Mouse (Mus musculus) neural tube, embryonic 10.5 days (tissue): ENCODE measurements around the gene Ifnz.
"Not testable (repeated sequence)": the region's sequence is repeated elsewhere in the genome, so short reads cannot be mapped to it uniquely, and the experiment has no call there.

Source experiments
- DNase-seq: peaks from one replicate; pipeline ENCODE4 v3.0.0-alpha.2; 2017; ENCODE audit warnings: low spot score; ENCODE audit errors: extremely low spot score

The Ifnz gene

GRCm38 (mm10) chr4:88781831-88782230, at the start of gene Ifnz:
Ifnz (plus strand) TSS chr4:88782131.
- not testable (repeated sequence) for DNase-seq

GRCm38 (mm10) chr4:88738480-88738879, 43.5 kb upstream of the Ifnz start:
- DNase-seq: peak; percentile 83

DNA sequence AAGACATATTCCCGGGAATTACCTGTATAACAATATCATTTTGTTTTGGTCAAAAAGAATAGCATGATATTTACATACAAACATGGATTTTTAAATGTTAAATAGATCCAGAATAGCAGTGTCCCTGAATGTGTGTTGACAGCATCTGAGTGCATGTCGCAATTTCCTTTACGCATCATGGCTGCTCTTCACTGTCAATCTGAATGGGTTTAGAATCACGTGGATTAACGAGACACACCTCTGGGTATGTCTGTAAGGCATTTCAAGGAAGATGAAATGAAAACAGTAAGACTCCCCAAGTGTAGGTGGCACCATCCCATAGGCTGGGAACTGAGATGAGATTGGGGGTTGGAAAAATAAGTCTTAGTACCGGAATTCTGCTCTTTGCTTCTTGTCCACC, 42.9 kb upstream of the Ifnz start:
- no peak for DNase-seq

- no peak for DNase-seq
Observed at GRCm38 (mm10) chr4:88741426-88741825, 40.5 kb upstream of the Ifnz start.

DNA sequence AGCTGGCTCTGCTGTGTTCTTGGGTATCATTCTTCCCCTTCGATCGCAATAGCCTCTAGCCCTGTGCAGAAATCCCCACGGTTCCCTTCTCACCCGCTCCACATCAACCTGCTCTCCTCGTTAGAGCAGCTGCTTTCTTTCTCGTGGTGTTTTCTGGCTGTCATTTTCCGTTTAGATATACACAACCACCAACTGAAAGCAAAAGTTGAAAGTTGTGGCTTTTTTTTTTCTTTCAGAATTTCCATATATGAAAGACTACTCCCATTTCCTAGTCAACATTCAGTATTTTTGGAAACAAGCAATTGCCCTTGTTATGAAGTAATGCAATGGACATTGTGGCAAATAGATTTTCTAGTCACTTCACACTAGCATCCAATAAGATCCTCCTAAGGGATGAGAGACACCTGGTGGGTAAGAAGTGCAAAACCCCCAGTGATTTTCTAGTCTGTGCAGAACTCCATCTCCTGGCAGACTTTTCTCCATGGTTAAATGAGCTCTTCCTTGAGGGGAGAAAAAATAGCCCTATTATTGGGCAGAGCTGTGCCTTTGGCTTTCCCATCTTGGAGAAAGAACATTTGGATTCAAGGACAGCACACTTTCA, 39.1 kb upstream of the Ifnz start:
- no peak for DNase-seq

- no peak for DNase-seq
Observed at GRCm38 (mm10) chr4:88744207-88744606, 37.7 kb upstream of the Ifnz start.

DNA sequence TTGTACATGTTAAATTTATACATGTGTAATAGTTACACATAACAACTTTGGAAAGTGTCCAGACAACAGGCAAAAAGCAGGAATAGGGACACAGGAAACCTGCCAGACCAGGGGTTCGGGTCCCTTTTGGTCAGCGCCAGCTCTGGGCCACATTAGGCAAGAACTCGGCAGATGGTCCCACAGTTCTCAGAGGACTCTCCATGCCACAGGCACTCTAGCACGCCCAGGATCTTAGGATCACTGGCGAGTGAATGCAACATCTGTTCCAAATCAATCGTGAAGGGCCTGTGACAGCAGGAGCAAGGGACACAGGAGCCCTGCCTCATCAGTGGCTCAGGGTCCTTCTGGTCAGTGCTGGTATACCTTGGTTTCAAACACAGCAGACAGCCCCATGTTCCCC, 32.0 kb upstream of the Ifnz start:
- no peak for DNase-seq

DNA sequence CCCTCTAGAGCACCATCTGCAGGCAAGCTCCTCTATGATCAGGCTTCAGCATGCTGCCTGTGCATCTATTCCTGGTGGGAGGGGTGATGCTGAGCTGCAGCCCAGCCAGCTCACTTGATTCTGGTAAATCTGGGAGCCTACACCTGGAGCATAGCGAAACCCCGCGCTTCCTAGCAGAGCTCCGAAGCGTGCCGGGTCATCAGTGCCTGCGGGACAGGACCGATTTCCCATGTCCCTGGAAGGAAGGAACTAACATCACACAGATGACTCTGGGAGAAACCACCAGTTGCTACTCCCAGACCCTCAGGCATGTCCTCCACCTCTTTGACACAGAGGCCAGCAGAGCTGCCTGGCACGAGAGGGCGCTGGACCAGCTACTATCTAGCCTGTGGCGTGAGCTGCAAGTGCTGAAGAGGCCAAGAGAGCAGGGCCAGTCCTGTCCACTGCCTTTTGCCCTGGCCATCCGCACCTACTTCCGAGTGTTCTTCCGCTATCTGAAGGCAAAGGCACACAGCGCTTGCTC, 27.1 kb upstream of the Ifnz start, which contains the start of gene Gm13271:
TSS of gene Gm13271 (plus strand) at position 51 of the 523 bp plus-strand sequence.
- not testable (repeated sequence) for DNase-seq

GRCm38 (mm10) chr4:88756581-88757513, 25.1 kb upstream of the Ifnz start:
- DNase-seq: peak; percentile 65

- peak; percentile 83 for DNase-seq
Observed at GRCm38 (mm10) chr4:88757628-88758031, 24.3 kb upstream of the Ifnz start.

DNA sequence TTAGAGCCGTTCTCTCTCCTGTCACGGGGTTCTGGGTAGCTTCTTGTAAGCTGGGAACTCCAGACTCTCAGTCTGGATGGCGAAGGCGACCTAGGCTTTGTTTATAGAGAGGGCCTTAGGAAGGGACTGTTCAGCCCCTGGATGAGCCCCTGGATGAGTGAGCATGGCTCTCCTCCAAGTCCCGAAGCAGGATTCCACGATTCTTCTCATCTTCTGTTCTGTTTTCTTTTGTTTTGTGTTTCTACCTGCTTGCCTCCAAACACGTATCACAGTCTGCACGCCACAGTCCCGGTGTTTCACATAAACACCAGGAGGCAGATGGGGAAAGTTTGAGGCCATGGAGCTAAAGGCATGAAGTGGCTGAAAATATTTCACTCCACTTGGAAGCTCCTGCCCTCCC, 23.2 kb upstream of the Ifnz start:
- not testable (repeated sequence) for DNase-seq

DNA sequence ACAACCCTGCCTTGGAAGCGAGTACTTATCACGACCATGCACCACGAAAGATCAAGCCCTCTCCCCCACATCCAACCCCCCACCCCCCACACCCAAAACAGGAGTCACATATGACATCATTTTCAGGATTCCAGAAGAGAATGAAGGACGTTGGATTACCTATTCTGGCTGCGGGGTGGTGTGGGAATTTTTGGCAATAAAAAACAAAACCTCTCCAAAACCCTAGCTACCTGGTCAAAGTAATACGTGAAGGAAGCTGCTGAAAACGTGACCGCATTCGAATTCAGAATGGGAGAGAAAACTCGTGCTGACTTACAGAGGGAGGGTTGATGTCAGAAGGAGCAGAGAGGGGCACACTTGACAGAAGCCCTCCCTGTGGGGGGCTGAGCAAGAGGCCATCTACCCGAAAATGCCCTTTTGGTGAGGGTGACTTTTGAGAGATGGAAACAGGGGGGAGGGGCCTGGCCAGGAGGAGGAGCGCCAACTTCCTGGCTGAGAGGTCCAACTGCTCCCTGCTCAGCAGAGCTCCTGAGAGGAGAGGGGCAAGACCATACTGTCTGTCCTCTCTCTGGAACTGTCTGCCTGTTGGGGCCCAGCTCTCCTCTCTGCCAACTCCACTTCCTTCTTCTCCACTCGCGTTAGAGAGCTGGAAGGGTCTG, 22.2 kb upstream of the Ifnz start, which contains the start of gene Gm13283:
TSS of gene Gm13283 (plus strand) at position 510 of the 659 bp plus-strand sequence.
- not testable (repeated sequence) for DNase-seq

- DNase-seq: peak; percentile 57
Observed at GRCm38 (mm10) chr4:88760431-88760830, 21.5 kb upstream of the Ifnz start.

DNA sequence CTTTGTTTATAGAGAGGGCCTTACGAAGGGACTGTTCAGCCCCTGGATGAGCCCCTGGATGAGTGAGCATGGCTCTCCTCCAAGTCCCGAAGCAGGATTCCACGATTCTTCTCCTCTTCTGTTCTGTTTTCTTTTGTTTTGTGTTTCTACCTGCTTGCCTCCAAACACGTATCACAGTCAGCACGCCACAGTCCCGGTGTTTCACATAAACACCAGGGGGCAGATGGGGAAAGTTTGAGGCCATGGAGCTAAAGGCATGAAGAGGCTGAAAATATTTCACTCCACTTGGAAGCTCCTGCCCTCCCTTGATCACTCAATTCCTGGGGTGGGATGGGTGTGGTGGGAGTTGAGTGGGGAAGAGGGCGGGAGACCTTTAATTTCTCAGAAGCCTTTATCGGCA, 20.2 kb upstream of the Ifnz start:
- DNase-seq: not testable (repeated sequence)

- DNase-seq: not testable (repeated sequence)
Observed at GRCm38 (mm10) chr4:88762341-88762740, 19.6 kb upstream of the Ifnz start.

DNA sequence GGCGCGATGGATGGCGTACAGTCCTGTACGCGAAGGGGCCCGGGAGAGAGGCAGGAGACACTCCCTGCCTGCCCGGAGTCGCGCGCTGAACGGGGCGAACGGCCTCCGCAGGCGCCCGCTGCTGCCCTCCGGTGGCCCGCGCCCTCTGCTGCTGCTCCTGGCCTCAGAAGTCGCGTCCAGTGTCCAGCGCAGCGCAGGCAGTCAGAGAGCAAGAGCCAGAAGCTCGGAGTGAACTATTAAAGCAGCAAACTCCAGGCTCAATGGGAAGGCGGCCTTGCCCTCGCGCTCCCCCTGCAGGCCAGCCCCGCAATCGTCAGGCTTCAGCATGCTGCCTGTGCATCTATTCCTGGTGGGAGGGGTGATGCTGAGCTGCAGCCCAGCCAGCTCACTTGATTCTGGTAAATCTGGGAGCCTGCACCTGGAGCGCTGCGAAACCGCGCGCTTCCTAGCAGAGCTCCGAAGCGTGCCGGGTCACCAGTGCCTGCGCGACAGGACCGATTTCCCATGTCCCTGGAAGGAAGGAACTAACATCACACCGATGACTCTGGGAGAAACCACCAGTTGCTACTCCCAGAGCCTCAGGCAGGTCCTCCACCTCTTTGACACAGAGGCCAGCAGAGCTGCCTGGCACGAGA, 18.4 kb upstream of the Ifnz start:
- peak; percentile 63 for DNase-seq

GRCm38 (mm10) chr4:88773534-88773933, 8.4 kb upstream of the Ifnz start, which contains the start of gene Gm13290:
Gm13290 (plus strand) TSS chr4:88773834.
- not testable (repeated sequence) for DNase-seq

DNA sequence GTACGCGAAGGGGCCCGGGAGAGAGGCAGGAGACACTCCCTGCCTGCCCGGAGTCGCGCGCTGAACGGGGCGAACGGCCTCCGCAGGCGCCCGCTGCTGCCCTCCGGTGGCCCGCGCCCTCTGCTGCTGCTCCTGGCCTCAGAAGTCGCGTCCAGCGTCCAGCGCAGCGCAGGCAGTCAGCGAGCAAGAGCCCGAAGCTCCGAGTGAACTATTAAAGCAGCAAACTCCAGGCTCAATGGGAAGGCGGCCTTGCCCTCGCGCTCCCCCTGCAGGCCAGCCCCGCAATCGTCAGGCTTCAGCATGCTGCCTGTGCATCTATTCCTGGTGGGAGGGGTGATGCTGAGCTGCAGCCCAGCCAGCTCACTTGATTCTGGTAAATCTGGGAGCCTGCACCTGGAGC, 5.3 kb upstream of the Ifnz start, which contains the start of gene Gm13289:
TSS of gene Gm13289 (plus strand) at position 301 of the 400 bp plus-strand sequence.
- DNase-seq: not testable (repeated sequence)

DNA sequence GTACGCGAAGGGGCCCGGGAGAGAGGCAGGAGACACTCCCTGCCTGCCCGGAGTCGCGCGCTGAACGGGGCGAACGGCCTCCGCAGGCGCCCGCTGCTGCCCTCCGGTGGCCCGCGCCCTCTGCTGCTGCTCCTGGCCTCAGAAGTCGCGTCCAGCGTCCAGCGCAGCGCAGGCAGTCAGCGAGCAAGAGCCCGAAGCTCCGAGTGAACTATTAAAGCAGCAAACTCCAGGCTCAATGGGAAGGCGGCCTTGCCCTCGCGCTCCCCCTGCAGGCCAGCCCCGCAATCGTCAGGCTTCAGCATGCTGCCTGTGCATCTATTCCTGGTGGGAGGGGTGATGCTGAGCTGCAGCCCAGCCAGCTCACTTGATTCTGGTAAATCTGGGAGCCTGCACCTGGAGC, 2.4 kb upstream of the Ifnz start, which contains the start of gene Gm13272:
TSS of gene Gm13272 (plus strand) at position 301 of the 400 bp plus-strand sequence.
- not testable (repeated sequence) for DNase-seq

- not testable (repeated sequence) for DNase-seq
Observed at GRCm38 (mm10) chr4:88780320-88780719, 1.6 kb upstream of the Ifnz start.

- not testable (repeated sequence) for DNase-seq
Observed at GRCm38 (mm10) chr4:88782335-88782734, 404 bp downstream of the Ifnz start.
